Mouse (Mus musculus): ENCODE data around the gene Foxi3. TPM values are rescaled to one million over a fixed set of nuclear protein-coding genes. Genes with fewer than 3 reads are reported as not detected.

Foxi3 gene
- total and polyA plus RNA-seq, 3 experiments = not detected

- no peaks in the 10 kb centered on the region for H3K36me3 ChIP-seq (replicated peaks)
- H3K27me3 ChIP-seq (ENCODE audit: insufficient read depth, low read length) = peaks cover 23% of the 10 kb centered on the region
- ATAC-seq (ENCODE audit: extremely low read depth, insufficient number of reproducible peaks, low FRiP score, poor library complexity, severe bottlenecking) (no peak), DNase-seq (ENCODE audit: low spot score) (no peak)
- H3K9me3 ChIP-seq (replicated peaks) = no peaks in the 10 kb centered on the region
- TF ChIP-seq POLR2AphosphoS5 (IDR thresholded peaks at IDR 0.05; ENCODE audit: insufficient replicate concordance, low read depth, low read length) (no peak), TAL1 (conservative IDR thresholded peaks at IDR 0.05; ENCODE audit: low read depth, low read length) (no peak)
- H3K4me1 ChIP-seq (ENCODE audit: insufficient read depth, low read depth, low read length) = no peaks in the 10 kb centered on the region
- no peak overlapping the region for H3K4me3 ChIP-seq (ENCODE audit: low read depth, low read length)
These were observed 605 bp downstream of the Foxi3 start for GRCm38 (mm10) chr6:70956936-70957335.

- Histone ChIP-seq H3K27me3 (ENCODE audit: insufficient read depth, low read length) (peaks cover 23% of the 10 kb centered on the region), H3K36me3 (replicated peaks) (no peaks in the 10 kb centered on the region), H3K9me3 (replicated peaks) (no peaks in the 10 kb centered on the region), H3K4me3 (ENCODE audit: low read depth, low read length) (no peak overlapping the region), H3K4me1 (ENCODE audit: insufficient read depth, low read depth, low read length) (no peaks in the 10 kb centered on the region)
- TF ChIP-seq GATA2 (IDR thresholded peaks at IDR 0.05; ENCODE audit: borderline replicate concordance, low read depth, low read length) (no peak), TAL1 (conservative IDR thresholded peaks at IDR 0.05; ENCODE audit: low read depth, low read length) (no peak), POLR2AphosphoS5 (IDR thresholded peaks at IDR 0.05; ENCODE audit: insufficient replicate concordance, low read depth, low read length) (no peak), GATA1 (IDR thresholded peaks at IDR 0.05; ENCODE audit: borderline replicate concordance, low read length) (no peak), CTCF (IDR thresholded peaks at IDR 0.05; ENCODE audit: low read depth, low read length) (no peak)
- DNase-seq (ENCODE audit: low spot score) = no peak
- no peak for ATAC-seq (ENCODE audit: extremely low read depth, insufficient number of reproducible peaks, low FRiP score, poor library complexity, severe bottlenecking)
These were observed 1.1 kb downstream of the Foxi3 start for GRCm38 (mm10) chr6:70957341-70957940.

- TF ChIP-seq GATA2 (IDR thresholded peaks at IDR 0.05; ENCODE audit: borderline replicate concordance, low read depth, low read length) = no peak
- TF ChIP-seq CTCF (IDR thresholded peaks at IDR 0.05; ENCODE audit: low read depth, low read length) = no peak
- no peak for TF ChIP-seq TAL1 (conservative IDR thresholded peaks at IDR 0.05; ENCODE audit: low read depth, low read length)
- Histone ChIP-seq H3K36me3 (replicated peaks) (no peaks in the 10 kb centered on the region), H3K27me3 (ENCODE audit: insufficient read depth, low read length) (peaks cover 19% of the 10 kb centered on the region; the same call in 1 of the 2 replicates), H3K4me3 (ENCODE audit: low read depth, low read length) (no peak overlapping the region), H3K4me1 (ENCODE audit: insufficient read depth, low read depth, low read length) (0 out of 2 replicates have a peak, but pooled peaks cover 3% of the 10 kb centered on the region), H3K9me3 (replicated peaks) (no peaks in the 10 kb centered on the region)
- DNase-seq (ENCODE audit: low spot score) (no peak), ATAC-seq (ENCODE audit: extremely low read depth, insufficient number of reproducible peaks, low FRiP score, poor library complexity, severe bottlenecking) (no peak)
These were observed 7.9 kb downstream of the Foxi3 start for GRCm38 (mm10) chr6:70964116-70964830.

DNA sequence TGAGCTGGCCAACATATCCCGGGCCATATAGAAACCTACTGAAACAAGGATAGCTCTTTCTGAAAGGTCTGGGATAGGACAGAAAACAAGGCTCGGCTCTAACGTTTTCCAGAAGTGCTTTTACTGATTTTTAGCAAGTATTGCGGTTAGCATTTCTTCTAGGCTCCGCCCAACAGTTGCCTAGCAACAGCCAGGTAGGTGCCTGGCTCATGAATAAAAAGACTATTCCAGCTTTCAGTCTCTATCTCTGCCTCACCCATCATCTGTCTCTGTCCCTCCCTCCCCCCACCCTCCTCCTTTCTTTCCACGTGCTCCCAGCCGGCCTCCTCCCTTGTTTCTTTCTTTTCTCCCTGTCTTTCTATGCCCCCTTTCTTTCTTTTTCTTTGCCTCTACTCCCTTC lies 9.4 kb downstream of the Foxi3 start:
- Histone ChIP-seq H3K36me3 (replicated peaks) (no peaks in the 10 kb centered on the region), H3K4me1 (ENCODE audit: insufficient read depth, low read depth, low read length) (0 out of 2 replicates have a peak, but pooled peaks cover 3% of the 10 kb centered on the region), H3K27me3 (ENCODE audit: insufficient read depth, low read length) (peaks cover 19% of the 10 kb centered on the region; the same call in 1 of the 2 replicates), H3K9me3 (replicated peaks) (no peaks in the 10 kb centered on the region), H3K4me3 (ENCODE audit: low read depth, low read length) (no peak overlapping the region)
- DNase-seq (ENCODE audit: low spot score) (no peak), ATAC-seq (ENCODE audit: extremely low read depth, insufficient number of reproducible peaks, low FRiP score, poor library complexity, severe bottlenecking) (no peak)
- no peak for TF ChIP-seq CTCF (IDR thresholded peaks at IDR 0.05; ENCODE audit: low read depth, low read length)
- no peak for TF ChIP-seq TAL1 (conservative IDR thresholded peaks at IDR 0.05; ENCODE audit: low read depth, low read length)
- no peak for TF ChIP-seq POLR2AphosphoS5 (IDR thresholded peaks at IDR 0.05; ENCODE audit: insufficient replicate concordance, low read depth, low read length)
- no peak for TF ChIP-seq GATA2 (IDR thresholded peaks at IDR 0.05; ENCODE audit: borderline replicate concordance, low read depth, low read length)
- TF ChIP-seq GATA1 (IDR thresholded peaks at IDR 0.05; ENCODE audit: borderline replicate concordance, low read length) = no peak

DNA sequence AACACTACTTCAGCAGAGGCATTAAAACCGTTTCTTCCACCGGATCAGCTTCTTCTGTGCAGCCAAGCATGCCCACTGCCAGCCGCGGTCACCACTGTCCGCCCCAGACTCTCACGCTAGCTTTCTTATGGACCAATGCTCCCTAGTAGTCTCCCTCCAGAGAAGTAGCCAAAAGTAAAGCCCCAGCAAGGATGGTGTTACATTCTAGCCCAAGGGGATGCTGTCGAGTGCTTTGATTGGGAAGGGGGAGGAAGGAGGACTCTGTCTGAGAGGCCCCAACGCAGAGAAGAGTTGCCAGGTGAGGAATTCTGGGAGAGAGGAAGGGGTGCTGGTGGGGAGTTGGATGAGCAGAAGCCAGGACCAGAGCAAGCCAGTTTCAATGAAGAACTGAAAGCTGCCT lies 11.1 kb downstream of the Foxi3 start:
- peaks cover 19% of the 10 kb centered on the region; the same call in 1 of the 2 replicates for H3K27me3 ChIP-seq (ENCODE audit: insufficient read depth, low read length)
- ATAC-seq (ENCODE audit: extremely low read depth, insufficient number of reproducible peaks, low FRiP score, poor library complexity, severe bottlenecking) = no peak

DNA sequence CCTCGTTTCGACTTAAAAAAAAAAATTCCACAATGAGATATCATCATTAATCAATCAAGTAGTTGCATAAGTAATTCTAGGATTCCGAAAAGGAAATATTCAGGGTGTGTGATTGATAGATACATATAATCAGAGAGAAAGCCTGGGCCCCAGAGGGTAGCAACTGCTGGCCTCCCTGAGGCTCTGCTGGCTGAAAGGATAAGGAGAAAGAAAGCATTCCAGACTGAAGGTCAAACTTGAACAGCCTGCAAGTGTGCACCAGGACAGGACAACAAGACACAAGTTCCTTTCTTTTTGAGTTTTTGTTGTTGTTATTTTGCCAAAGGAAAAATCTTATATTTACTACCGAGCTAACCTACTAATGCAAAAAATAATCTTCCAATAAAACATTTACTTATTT lies 12.0 kb downstream of the Foxi3 start:
- DNase-seq (ENCODE audit: low spot score) (no peak), ATAC-seq (ENCODE audit: extremely low read depth, insufficient number of reproducible peaks, low FRiP score, poor library complexity, severe bottlenecking) (no peak)
- Histone ChIP-seq H3K9me3 (replicated peaks) (no peaks in the 10 kb centered on the region), H3K4me1 (ENCODE audit: insufficient read depth, low read depth, low read length) (0 out of 2 replicates have a peak, but pooled peaks cover 3% of the 10 kb centered on the region), H3K4me3 (ENCODE audit: low read depth, low read length) (no peak overlapping the region), H3K36me3 (replicated peaks) (no peaks in the 10 kb centered on the region), H3K27me3 (ENCODE audit: insufficient read depth, low read length) (peaks cover 18% of the 10 kb centered on the region; the same call in 1 of the 2 replicates)
- TF ChIP-seq CTCF (IDR thresholded peaks at IDR 0.05; ENCODE audit: low read depth, low read length) = no peak

More for the DNA sequence above, 11.1 kb downstream of the Foxi3 start:
- Histone ChIP-seq H3K4me3 (ENCODE audit: low read depth, low read length) (no peak overlapping the region), H3K9me3 (replicated peaks) (no peaks in the 10 kb centered on the region), H3K4me1 (ENCODE audit: insufficient read depth, low read depth, low read length) (0 out of 2 replicates have a peak, but pooled peaks cover 3% of the 10 kb centered on the region), H3K36me3 (replicated peaks) (no peaks in the 10 kb centered on the region)
- DNase-seq (ENCODE audit: low spot score) = no peak
- TF ChIP-seq POLR2AphosphoS5 (IDR thresholded peaks at IDR 0.05; ENCODE audit: insufficient replicate concordance, low read depth, low read length) (no peak), CTCF (IDR thresholded peaks at IDR 0.05; ENCODE audit: low read depth, low read length) (no peak), TAL1 (conservative IDR thresholded peaks at IDR 0.05; ENCODE audit: low read depth, low read length) (no peak), GATA2 (IDR thresholded peaks at IDR 0.05; ENCODE audit: borderline replicate concordance, low read depth, low read length) (no peak), GATA1 (IDR thresholded peaks at IDR 0.05; ENCODE audit: borderline replicate concordance, low read length) (no peak)
